Mouse (Mus musculus): ENCODE results near the gene Mrpl54.

The Mrpl54 gene

DNA sequence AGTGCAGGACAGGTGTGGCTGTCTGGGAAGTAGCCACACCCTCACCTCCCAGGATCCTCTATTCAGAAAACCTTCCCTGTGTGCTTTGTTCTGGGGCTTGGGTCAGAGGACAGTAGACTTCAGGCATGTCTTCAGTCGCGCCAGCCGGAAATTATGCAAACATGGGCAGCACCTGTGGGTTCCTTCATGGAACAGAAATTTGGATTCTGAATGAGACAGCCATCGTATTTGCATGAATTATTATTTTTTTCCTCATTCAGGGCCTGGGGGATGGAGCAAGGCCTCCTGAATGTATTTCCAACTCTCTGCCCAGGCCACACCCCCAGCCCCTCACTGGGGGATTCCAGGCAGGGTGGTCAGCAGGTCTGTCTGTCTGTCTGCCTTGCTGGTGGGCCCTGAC is 5.7 kb downstream of the Mrpl54 start:
- DNase-seq (ENCODE audit: low spot score in 2 of 2): no peak

DNA sequence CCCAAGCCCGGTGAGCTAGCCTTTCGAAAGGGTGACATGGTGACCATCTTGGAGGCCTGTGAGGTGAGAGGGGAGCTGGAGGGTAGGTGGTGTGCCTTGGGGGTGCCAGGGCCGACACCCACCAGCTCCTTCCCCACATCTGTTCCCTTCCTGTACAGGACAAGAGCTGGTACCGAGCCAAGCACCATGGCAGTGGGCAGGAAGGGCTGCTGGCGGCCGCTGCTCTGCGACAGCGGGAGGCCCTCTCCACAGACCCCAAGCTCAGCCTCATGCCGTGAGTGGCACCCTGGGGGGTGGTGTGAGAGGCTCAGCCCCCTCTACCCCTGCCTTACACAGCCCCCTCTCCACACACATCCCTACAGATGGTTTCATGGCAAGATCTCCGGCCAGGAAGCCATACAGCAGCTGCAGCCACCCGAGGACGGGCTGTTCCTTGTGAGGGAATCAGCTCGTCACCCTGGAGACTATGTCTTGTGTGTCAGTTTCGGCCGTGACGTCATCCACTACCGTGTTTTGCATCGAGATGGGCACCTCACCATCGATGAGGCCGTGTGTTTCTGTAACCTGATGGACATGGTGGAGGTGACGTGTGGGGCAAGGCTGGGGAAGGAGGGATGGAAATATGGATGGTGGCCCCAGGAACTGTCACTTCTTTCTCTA is 7.4 kb downstream of the Mrpl54 start:
- DNase-seq (ENCODE audit: low spot score in 2 of 2): no peak

DNA sequence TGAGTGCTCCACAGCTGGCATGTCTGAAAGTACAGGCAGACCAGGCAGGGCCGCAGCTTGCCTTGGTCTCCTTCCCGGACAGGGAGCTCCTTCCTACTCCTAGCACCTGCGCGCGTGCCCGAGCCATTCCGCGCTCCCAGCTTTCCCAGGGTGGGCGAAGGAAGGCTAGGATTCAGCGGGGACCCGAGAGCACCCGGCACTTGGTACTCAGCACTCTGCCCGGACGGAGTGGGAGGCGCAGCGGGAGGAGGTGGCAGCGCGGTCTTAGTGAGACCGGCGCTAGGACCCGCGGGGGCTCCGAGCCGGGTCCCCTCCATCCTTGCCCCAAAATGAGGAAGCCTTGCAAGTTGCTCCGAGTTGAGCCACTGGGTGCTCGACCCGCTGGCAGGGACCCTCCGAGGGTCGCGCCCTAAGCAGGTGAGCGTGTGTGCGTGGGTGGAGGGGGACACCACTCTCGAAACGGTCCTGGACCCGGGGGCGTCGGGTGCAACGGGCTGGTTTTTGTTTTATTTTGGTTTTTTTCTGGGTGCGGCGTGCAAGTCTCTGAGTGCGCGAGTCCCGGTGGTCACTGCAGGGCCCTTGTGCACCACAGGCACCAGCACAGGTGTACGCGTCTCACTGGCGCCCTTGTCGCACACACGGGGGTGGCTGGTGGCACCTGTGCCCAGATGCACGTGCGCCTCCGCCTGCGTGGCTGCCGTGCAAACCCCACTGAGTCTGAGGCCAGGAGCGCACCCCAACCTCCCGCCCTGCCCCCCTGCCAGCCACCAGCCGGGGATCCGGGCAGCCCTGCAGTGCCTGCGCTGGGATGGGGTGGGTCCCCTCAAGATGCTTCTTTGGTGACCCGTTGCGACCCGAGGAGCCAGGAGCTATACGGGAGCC is 9.3 kb downstream of the Mrpl54 start:
- no peak for DNase-seq (ENCODE audit: low spot score in 2 of 2)

DNA sequence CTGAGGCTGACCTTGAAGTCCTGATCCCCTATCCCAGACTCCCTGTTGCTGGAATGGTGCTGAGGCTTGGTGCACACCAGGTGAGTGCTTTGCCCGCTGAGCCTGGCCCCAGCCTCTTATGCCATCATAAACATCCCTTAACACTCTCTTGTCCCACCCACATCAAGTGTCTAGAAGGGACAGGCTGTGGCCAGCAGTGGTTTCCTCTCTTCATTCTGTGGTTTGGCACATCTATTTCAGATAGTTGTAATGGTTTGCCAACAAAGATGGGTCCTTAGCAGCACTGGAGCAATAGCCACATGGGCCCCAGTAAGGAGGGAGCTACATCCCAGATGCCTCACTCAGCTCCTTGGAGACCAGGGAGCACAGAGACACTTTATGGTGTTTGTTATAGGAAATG is 11.8 kb downstream of the Mrpl54 start:
- no peak for DNase-seq (ENCODE audit: low spot score in 2 of 2)

DNA sequence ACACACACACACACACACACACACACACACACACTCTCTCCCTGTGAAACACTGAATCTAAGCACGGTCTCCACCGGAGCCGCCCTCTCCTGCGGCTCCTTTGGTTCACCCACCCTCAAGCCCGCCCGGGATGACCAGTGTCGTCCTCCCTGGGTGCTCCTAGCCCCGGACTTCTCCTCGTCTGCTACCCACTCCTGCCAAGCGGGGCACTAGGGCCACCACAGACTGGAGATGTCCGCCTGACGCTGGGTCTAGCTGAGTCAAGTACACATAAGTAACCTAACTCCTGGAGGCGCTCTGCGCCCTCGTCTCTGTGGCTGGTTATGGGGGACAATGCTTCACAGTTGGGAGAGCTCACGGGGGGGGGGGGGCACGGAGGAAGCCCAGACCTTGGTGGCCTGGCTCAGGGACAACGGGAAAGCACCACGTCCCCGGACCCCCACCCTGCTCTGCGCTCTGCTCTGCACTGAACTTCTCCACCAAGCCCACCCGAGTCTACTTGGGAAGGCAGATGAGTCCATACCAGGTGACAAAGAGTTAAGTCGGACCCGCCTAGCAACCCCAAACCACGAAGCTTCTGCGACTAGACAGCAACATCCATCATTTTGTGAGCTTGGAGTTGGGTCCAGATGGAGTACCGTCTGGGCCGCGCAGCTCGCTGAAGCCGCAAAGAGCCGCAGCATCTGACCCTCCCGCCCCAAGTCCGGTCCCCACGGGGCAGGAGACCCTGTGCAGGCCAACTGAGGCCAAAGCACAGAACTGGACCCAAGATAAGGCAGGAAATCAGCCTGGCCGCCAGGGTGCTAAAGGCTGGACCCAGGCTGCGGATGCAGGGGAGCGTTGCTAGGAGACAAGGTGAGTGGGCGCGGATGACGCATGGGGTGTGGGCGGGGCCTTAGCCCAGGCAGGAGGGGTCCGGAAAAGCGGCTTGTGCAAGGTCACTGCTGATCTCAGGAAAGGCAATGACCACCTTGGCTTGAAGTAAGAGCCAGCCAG is 14.0 kb downstream of the Mrpl54 start, which contains the start of gene Matk:
Gene Matk (plus strand): TSS at position 512 of the 996 bp plus-strand sequence.
- DNase-seq (ENCODE audit: low spot score in 2 of 2): peak in 1 of 2 experiments; percentile 64

DNA sequence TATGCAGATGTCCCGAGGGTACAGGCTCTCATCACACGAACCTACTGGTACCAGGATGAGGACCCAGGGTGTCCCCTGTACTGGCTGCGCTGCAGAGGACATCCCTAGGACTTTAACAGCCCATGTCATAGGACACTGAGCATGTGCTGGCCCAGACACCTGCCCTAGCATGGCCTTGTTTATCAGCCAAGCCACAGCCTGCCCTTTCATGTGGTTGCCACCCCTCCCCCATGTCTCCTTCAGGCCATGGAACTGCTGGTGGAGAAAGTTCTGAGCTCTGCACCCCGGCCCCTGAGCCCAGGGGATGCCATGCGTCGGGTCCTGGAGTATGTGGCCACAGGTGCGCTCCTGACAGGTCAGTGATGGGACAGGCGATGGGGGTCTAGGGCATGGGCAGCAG is 17.3 kb downstream of the Mrpl54 start:
- DNase-seq (ENCODE audit: low spot score in 2 of 2): no peak

DNA sequence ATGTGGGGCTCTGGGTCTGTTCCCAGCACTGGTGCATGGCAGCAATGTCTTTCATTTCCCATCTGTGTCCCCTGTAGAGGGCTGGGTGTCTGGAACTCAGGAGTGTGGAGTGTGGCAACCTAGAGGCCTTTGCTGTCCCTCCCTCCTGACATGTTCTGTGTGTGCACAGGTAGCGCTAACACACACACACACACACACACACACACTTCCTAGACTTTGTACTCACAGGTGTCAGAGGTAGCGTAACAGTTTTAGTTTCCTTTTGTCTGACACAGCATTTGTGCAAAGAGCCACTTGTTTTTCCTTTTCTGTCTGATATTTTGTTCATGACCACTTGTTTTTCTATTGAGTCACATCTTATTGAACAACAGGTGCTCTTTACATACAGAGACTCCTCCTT is 18.9 kb downstream of the Mrpl54 start:
- no peak for DNase-seq (ENCODE audit: low spot score in 2 of 2)

DNA sequence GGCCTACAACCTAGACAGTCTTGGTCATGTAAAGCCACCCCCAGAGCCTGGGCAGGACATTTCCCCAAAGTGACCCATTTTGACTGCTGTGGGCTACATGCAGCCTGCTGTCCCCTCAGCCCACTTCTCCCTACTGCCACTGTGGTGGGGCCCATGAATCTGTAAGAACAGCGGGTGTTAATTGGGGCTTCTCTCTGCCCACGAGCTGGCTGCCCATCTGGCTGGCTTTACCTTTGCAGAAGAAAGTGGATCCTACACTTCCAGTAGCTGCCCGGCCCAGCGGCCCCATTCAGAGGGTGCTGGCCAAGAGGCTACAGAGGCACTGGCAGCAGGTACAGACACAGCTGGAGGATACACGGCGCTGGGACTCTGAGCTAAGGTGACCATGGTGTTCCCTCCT is 21.6 kb downstream of the Mrpl54 start:
- no peak for DNase-seq (ENCODE audit: low spot score in 2 of 2)

DNA sequence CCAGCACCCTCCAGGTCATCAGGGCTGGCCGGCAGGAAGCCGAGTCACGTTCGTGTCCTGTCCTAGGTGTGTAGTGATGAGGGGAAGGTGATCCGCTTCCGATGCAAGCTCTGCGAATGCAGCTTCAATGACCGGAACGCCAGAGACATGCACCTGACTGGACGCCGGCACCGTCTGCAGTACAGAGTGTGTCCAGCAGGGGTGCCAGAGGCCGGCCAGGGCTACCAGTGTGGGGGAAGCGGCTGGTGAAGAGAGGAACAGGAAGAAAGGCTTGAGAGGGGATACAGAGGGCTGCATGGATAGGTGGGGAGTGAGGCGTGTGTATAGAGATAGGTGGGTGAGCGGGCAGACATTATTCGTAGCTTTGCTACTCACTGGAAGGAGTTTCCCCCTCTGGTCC is 22.1 kb downstream of the Mrpl54 start:
- DNase-seq (ENCODE audit: low spot score in 2 of 2): peak; percentile 83 to 91

DNA sequence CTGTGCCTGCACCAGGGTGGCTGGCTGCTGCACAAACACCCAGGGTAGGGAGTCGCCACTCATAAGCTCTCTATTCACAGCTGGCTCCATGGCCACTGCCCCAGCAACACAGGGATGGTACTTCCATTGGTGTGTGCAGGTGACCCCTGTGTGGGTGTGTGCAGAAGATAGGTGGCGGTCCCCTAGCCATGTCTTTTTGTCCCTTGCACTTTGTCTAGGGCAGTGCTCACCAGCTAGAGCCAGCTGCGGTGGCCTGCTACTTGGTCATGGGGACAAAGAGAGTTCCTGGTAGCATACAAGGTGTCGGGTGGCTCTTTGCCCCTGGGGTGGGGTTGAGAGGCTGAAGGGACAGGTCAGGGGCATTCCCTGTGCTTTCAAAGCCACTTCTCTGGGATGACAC is 22.6 kb downstream of the Mrpl54 start:
- no peak for DNase-seq (ENCODE audit: low spot score in 2 of 2)

DNA sequence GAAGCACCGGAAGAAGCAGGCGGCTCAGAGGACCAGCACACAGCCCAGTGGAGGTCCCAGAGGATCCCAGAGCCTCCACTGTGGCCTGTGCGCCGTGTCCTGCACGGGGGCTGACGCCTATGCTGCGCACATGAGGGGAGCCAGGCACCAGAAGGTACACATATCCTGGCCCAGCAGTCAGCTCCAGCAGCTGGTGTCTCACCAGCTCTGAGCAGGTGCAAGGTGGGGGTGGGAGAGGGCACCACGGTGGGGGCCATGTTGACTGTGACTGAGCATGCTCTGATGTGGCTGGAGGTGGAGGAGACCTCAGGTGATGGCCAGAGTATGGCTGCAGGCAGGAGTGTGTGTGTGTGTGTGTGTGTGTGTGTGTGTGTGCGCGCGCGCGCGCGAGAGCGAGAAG is 24.7 kb downstream of the Mrpl54 start:
- DNase-seq (ENCODE audit: low spot score in 2 of 2): no peak

DNA sequence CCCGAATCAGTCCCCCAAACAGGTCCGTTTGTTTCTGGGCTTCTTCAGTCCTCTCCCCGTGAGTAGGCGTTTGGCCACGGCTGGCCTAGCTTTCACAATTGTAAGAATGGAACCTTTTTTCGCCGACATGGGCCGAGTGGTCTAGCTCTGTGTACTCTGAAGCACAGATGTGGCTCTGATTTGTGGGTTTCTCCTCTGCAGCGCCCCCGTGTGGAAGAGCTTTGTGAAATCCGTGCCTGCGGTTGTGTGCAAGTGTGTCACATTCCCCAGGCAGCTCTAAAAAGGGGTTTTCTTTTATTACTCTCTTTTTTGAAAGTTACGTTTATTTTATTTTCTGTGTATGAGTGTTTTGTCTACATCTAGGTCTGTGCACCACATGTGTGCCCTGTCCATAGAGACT is 25.9 kb downstream of the Mrpl54 start:
- peak in 1 of 2 experiments; percentile 67 for DNase-seq (ENCODE audit: low spot score in 2 of 2)

DNA sequence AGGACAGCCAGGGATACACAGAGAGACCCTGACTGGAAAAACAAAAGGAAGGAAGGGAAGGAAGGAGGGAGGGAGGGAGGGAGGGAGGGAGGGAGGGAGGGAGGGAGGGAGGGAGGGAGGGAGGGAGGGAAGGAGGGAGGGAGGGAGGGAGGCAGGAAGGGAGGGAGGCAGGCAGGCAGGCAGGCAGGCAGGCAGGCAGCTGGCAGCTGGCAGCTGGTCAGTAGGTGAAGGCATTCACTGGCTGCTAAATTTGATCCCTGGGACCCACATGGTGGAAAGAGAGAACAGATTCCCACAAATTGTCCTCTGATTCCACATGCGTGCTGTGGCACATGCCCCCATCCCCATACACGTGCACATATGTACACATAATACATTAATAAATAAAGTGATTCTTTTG is 28.1 kb downstream of the Mrpl54 start:
- no peak for DNase-seq (ENCODE audit: low spot score in 2 of 2)

DNA sequence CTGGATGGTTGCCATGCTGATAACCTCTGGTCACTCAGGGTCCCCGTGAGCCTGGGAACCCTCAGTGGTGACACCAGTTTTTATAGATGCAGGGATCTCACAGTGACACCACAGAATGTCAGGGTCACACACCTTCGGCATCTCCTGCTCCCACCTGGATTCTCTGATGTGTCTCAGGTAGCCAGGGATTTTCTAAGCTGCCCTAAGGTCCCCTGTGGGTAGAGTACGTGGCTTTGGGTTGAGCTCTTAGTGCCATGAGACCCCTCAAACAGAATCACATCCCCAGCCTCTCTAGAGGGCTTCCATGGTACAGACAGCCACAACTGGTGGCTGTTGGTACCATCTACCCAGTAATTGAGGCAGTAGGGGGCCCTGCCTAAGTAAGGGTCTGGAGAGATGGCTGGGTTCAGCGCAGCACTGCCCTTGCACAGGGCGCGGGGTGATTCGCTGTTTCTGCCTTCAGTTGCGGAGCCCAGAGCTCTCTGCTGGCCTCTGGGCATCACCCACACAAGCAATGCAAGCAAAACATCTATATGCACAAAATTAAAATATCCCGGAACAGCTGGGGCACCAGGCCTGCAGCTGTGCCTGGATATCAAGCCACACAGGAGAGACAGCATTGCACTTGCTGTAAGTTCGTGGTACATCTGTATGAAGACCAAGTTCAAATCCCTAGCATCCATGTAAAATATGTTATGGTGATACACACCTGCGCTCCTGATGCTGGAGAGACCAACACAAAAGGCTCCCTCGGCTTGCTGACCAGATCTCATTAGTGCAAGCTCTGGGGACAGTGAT is 30.1 kb downstream of the Mrpl54 start:
- DNase-seq (ENCODE audit: low spot score in 2 of 2): no peak

DNA sequence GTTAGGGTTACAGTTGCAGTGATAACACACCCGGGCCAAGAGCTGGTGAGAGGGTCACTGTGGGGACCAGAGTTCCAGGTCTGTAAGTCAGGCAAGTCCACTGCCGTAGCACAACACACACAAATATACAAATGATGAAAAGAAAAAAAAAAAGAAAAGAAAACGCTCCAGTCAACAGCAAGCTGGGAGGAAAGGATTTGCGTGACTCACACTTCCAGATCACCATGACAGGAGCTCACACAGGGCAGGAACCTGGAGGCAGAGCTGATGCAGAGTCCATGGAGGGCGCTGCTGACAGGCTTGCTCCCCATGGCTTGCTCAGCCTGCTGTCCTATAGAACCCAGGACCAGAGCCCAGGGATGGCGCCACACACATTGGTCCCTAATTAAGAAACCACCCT is 32.5 kb downstream of the Mrpl54 start:
- no peak for DNase-seq (ENCODE audit: low spot score in 2 of 2)

DNA sequence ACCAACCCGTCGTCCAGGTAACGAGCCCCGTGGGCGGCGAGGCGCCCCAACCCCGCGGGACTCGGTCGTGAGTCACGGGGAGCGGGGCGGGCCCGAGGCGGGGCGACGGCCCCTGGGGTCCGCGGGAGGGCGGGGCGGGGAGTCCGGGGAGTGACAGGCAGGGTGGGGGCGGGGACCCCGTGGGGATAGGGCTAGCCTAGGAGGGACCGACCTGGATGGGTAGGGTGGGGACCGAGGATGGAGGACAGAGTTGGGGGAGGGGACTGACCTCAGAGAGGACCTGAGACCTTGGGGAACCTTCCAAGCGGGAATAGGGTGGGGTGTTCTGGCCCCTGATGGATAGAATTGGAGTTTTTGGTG is 33.5 kb downstream of the Mrpl54 start:
- DNase-seq (ENCODE audit: low spot score in 2 of 2): no peak

DNA sequence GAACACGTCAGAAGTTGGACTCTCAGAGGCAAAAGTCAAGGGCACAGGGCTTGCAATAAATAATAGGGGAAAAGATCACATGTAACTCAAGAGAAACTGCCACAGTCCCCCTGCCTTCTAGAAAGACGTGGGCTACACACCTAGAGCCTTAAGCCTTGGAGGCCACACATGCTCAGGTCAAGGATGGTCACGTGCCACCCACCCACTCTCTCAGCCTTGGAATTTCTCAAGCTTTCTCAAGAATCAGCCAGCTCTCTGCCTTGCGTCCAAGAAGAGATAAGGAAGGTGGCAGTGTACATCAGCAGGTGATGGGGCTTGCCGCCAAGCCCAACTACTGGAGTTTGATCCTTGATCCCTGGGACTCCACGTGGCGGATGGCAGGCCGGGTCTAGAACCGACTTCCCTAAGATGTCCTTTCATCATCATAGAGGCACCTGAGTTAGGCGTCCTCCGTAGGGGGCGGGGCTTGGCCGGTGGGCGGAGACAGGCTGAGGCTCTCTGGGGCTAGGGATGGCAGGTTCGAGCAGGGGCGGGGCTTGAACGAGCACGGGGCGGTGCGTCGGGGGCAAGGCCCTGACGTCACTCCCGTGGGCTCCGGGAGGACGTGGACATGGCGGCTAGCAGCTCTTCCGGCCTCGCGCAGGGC is 34.0 kb downstream of the Mrpl54 start, which contains the start of gene Zfr2:
Gene Zfr2 (plus strand): TSS at position 576 of the 646 bp plus-strand sequence.
- peak; percentile 82 to 86 for DNase-seq (ENCODE audit: low spot score in 2 of 2)

DNA sequence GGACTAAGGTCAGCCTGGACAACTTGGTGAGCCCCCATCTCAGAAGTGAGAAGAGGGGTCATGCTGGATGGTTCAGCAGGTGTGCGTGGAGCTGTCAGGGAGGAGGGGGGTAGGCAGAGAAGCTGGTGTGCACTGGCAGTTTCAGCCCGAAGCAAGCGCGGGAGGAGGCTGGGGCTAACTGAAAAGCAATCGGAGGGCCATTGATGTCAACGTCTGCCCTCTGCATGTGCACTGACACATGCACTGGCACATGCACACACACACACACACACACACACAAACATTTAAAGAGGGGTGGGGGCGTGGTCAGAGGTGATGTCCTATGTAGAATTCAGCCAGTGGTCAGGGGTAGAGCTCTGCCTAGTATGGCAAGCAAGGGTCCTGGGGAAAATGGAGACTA is 35.3 kb downstream of the Mrpl54 start:
- no peak for DNase-seq (ENCODE audit: low spot score in 2 of 2)

DNA sequence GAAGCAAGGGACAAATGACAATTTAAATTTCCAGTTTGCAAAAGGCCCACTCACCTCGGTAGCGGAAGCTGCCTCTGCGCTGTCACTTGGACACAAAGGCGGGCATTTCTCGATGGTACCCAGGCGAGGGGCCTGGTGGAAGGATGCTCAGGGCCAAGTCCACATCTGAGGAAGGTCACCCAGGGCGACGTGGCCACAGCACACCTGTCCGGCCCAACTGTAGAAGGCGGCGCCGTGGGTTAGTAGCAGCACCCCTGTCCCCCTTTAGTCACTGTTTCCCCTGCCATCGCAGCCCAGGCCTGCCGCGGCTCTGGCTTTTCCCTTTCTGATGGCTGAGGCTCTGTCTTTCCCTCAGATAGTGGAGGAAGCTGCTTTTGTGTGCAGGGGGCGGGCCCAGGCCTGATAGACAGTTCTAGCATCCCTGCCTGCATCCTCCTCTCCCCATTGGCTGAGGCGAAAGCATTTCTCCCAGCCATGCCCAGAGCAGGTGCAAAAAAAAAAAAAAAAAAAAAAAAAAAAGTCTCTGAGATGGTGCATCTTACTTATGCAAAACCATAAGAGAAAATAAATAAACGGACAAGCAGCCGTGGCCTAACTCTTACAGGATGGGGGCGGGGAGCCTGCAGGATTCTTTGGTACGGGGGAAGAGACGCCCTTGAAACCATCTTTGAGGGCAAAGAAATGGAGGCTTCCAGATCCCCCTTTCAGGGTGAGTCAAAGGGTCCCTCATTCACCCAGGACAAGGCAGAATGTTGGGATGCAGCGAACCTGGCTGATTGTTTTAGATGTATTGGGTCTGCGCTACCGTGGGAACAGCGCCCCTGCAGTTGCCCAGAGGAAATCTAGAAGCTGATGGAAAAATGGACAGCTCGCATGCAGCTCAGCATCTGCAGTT is 36.0 kb downstream of the Mrpl54 start, which contains the start of gene Atcay:
Gene Atcay (minus strand): TSS at position 396 of the 895 bp plus-strand sequence.
- peak in 1 of 2 experiments; percentile 65 for DNase-seq (ENCODE audit: low spot score in 2 of 2)
